Mouse (Mus musculus): ENCODE data around the gene Cadm2.

- TF ChIP-seq GATA1 (IDR thresholded peaks at IDR 0.05; ENCODE audit: borderline replicate concordance, low read length) (no peak), FLI1 (IDR thresholded peaks at IDR 0.05; ENCODE audit: low read length) (no peak)
Observed at GRCm38 (mm10) chr16:67410926-67411325, 209.8 kb downstream of the Cadm2 start.
